Mouse (Mus musculus) liver, adult 2 months (tissue): ENCODE measurements around the gene Defb38.

Experiments used
- CTCF ChIP-seq: fragments of 200-500 bp; IDR thresholded peaks from 2 replicates; pipeline ENCODE4 v1.5.1; 2011; ENCODE audit warnings: low read depth, low read length, control low read depth
- POLR2A ChIP-seq: fragments of 200-500 bp; IDR thresholded peaks from 2 replicates; pipeline ENCODE4 v1.6.1; 2011; ENCODE audit warnings: low read length, control low read depth; ENCODE audit not compliant: insufficient read depth; ENCODE audit errors: extremely low read depth

- TF ChIP-seq CTCF (no peak), POLR2A (no peak)
Observed at GRCm38 (mm10) chr8:19026466-19026865, at the start of gene Defb38.
